Mouse (Mus musculus): ENCODE data around the gene Ubr4. TPM values are rescaled to one million over a fixed set of nuclear protein-coding genes. Genes with fewer than 3 reads are reported as not detected.
"Not testable (repeated sequence)": the region's sequence is repeated elsewhere in the genome, so short reads cannot be mapped to it uniquely, and the experiment has no call there.

Gene Ubr4
- polyA plus RNA-seq, 2 experiments from 2014 or later = 53.5 to 64.8 TPM

GRCm38 (mm10) chr4:139360761-139361548 is 8.5 kb downstream of the Ubr4 start:
- no peak for ATAC-seq

GRCm38 (mm10) chr4:139367336-139367735 is 14.9 kb downstream of the Ubr4 start:
- no peak for ATAC-seq

GRCm38 (mm10) chr4:139368038-139368437 is 15.6 kb downstream of the Ubr4 start:
- no peak for ATAC-seq

GRCm38 (mm10) chr4:139373130-139373529 is 20.7 kb downstream of the Ubr4 start:
- no peak for ATAC-seq

- ATAC-seq = no peak
These were observed 21.1 kb downstream of the Ubr4 start for GRCm38 (mm10) chr4:139373531-139373930.

- ATAC-seq = no peak
These were observed 27.3 kb downstream of the Ubr4 start for GRCm38 (mm10) chr4:139379719-139380118.

GRCm38 (mm10) chr4:139380207-139380748 is 27.9 kb downstream of the Ubr4 start:
- ATAC-seq = peak; percentile 92

- peak; percentile 28 for ATAC-seq
These were observed 28.5 kb downstream of the Ubr4 start for GRCm38 (mm10) chr4:139380775-139381451.

- ATAC-seq = no peak
These were observed 29.0 kb downstream of the Ubr4 start for GRCm38 (mm10) chr4:139381452-139381845.

- no peak for ATAC-seq
These were observed 29.8 kb downstream of the Ubr4 start for GRCm38 (mm10) chr4:139382231-139382630.

- not testable (repeated sequence) for ATAC-seq
These were observed 33.4 kb downstream of the Ubr4 start for GRCm38 (mm10) chr4:139385841-139386240.

GRCm38 (mm10) chr4:139386869-139387319 is 34.5 kb downstream of the Ubr4 start:
- ATAC-seq = no peak

GRCm38 (mm10) chr4:139389557-139389956 is 37.1 kb downstream of the Ubr4 start:
- no peak for ATAC-seq

GRCm38 (mm10) chr4:139395431-139395830 is 43.0 kb downstream of the Ubr4 start:
- ATAC-seq = no peak

- ATAC-seq = no peak
These were observed 48.1 kb downstream of the Ubr4 start for GRCm38 (mm10) chr4:139400487-139400886.

GRCm38 (mm10) chr4:139403214-139403613 is 50.8 kb downstream of the Ubr4 start:
- no peak for ATAC-seq

GRCm38 (mm10) chr4:139411351-139411750 is 58.9 kb downstream of the Ubr4 start:
- ATAC-seq = no peak

GRCm38 (mm10) chr4:139417868-139418267 is 65.5 kb downstream of the Ubr4 start:
- ATAC-seq = no peak

- no peak for ATAC-seq
These were observed 69.2 kb downstream of the Ubr4 start for GRCm38 (mm10) chr4:139421621-139422020.

GRCm38 (mm10) chr4:139422409-139422808 is 70.0 kb downstream of the Ubr4 start:
- no peak for ATAC-seq

- ATAC-seq = no peak
These were observed 70.9 kb downstream of the Ubr4 start for GRCm38 (mm10) chr4:139423270-139423669.

- ATAC-seq = no peak
These were observed 77.8 kb downstream of the Ubr4 start for GRCm38 (mm10) chr4:139430176-139430575.

GRCm38 (mm10) chr4:139430891-139431290 is 78.5 kb downstream of the Ubr4 start:
- no peak for ATAC-seq

Measured in CD4-positive, CD25-positive, alpha-beta regulatory T cell, adult 4 months (primary cell).